8 mouse cellular contexts compared by ENCODE assay signal in genomic region chr5:24651768-24652752, GRCm38 (mm10). TPM values are rescaled to one million over a fixed set of nuclear protein-coding genes. Genes with fewer than 3 reads are reported as not detected.
DNase-seq lines count a peak whose midpoint lies in the region; ATAC-seq and TF ChIP-seq lines count a peak whose summit lies in the region.

No protein-coding gene starts in this region.

- in situ Hi-C loops in ES-E14 (cut with MboI; ENCODE audit: low sequenced_read_pairs in 2 of 2, unreplicated experiment in 2 of 2): no loop called here

- no peak overlapping the region for H3K27ac ChIP-seq in ES-E14 (ENCODE audit: insufficient read depth, low read depth, low read length, poor library complexity, severe bottlenecking)
- peak overlapping the region; percentile 21 for H3K27ac ChIP-seq in forebrain, embryonic 15.5 days (replicated peaks)
- H3K27ac ChIP-seq in lung, embryonic 15.5 days: no peak overlapping the region

- H3K9me3 ChIP-seq in ES-E14 (ENCODE audit: control insufficient read depth, insufficient read depth, low read depth, low read length): no peaks in the 10 kb centered on the region
- H3K9me3 ChIP-seq in forebrain, embryonic 15.5 days: no peaks in the 10 kb centered on the region
- no peaks in the 10 kb centered on the region for H3K9me3 ChIP-seq in lung, embryonic 15.5 days

- H3K4me2 ChIP-seq in forebrain, embryonic 15.5 days (replicated peaks): no peak overlapping the region
- no peak overlapping the region for H3K4me2 ChIP-seq in lung, embryonic 15.5 days

- peaks cover 8 to 14% of the 10 kb centered on the region in 2 experiments; a peak in 3 of 4 replicates for H3K4me1 ChIP-seq in ES-E14 (ENCODE audit: control insufficient read depth in 2 of 2, insufficient read depth in 2 of 2, low read length in 2 of 2, poor library complexity in 1 of 2)
- peaks cover 13% of the 10 kb centered on the region for H3K4me1 ChIP-seq in forebrain, embryonic 15.5 days
- H3K4me1 ChIP-seq in lung, embryonic 15.5 days: 0 out of 2 replicates have a peak, but pooled peaks cover 3% of the 10 kb centered on the region

- H3K36me3 ChIP-seq in ES-E14 (ENCODE audit: control insufficient read depth, insufficient read depth, low read length, poor library complexity, severe bottlenecking): no peaks in the 10 kb centered on the region
- H3K36me3 ChIP-seq in forebrain, embryonic 15.5 days: no peaks in the 10 kb centered on the region
- H3K36me3 ChIP-seq in lung, embryonic 15.5 days: no peaks in the 10 kb centered on the region

- H3K4me3 ChIP-seq in ES-E14 (ENCODE audit: insufficient read depth in 1 of 2, low read depth in 1 of 2, low read length in 2 of 2, poor library complexity in 1 of 2, severe bottlenecking in 1 of 2): no peak overlapping the region
- no peak overlapping the region for H3K4me3 ChIP-seq in forebrain, embryonic 15.5 days
- no peak overlapping the region for H3K4me3 ChIP-seq in lung, embryonic 15.5 days

- H3K9ac ChIP-seq in ES-E14 (ENCODE audit: insufficient read depth, low read depth, low read length, poor library complexity, severe bottlenecking): 0 out of 2 replicates have a peak overlapping the region, but pooled peaks have one; percentile 6
- H3K9ac ChIP-seq in forebrain, embryonic 15.5 days (replicated peaks): peak overlapping the region; percentile 25; the same call in 1 of the 2 replicates
- H3K9ac ChIP-seq in lung, embryonic 15.5 days: no peak overlapping the region

- DNase-seq in ES-E14 (ENCODE audit: low read depth, low spot score): peak; percentile 54
- DNase-seq in cerebellum, adult 11 months: peak; percentile 85
- peak; percentile 93 for DNase-seq in heart, postnatal 4 days
- DNase-seq in layer of hippocampus, adult 8-10 months (ENCODE audit: low spot score in 2 of 2): peak; percentile 44 to 92
- DNase-seq in ovary, postnatal 10 days (ENCODE audit: low spot score): peak; percentile 84
- peak; percentile 71 for DNase-seq in thymus, postnatal 14 days

- ATAC-seq in forebrain, embryonic 15.5 days (replicated peaks): peak; percentile 75
- peak; percentile 40; the same call in 1 of the 2 replicates for ATAC-seq in lung, embryonic 15.5 days (ENCODE audit: borderline replicate concordance, extremely low read depth, low FRiP score, low TSS enrichment)

- no peaks in the 10 kb centered on the region for H3K27me3 ChIP-seq in forebrain, embryonic 15.5 days
- no peaks in the 10 kb centered on the region for H3K27me3 ChIP-seq in lung, embryonic 15.5 days

- WGBS in forebrain, embryonic 15.5 days: 28% methylated on average over 24 of the region's 25 CpGs
- WGBS in lung, embryonic 15.5 days: 23% methylated on average over 25 of the region's 25 CpGs

TF ChIP-seq in ES-E14, 5 proteins besides CTCF, POLR2A, EP300 and RAD21:
- no peak for TF ChIP-seq MAFK (IDR thresholded peaks at IDR 0.05; ENCODE audit: insufficient read depth, low read depth, low read length)
- TF ChIP-seq HCFC1 (IDR thresholded peaks at IDR 0.05; ENCODE audit: borderline replicate concordance, insufficient read depth, low read length): no peak
TF ChIP-seq in ES-E14: peak in this region for 0.

RNA-seq across cellular contexts. Expression of gene Smarcd3, which starts 27.8 kb away (rescaled TPM):
- 4.9 and 8.5 TPM in 2 replicates for total RNA-seq in ES-E14 (2012; rRNA removed)
- 171 and 176 TPM in 2 replicates for polyA plus RNA-seq in forebrain, embryonic 15.5 days (2015; fragmentation: Nextera tagmentation; extraction: Ambion mirVana)
- total RNA-seq in heart, postnatal 4 days (2021): 10 to 100 TPM; 89.7 to 96.9 TPM
- total RNA-seq in layer of hippocampus, adult 8-10 months (2022): 10 to 100 TPM; 85.5 to 92.0 (median 89.1) TPM
- 28.5 and 29.7 TPM in 2 replicates for polyA plus RNA-seq in lung, embryonic 15.5 days (2015; fragmentation: Nextera tagmentation; extraction: Ambion mirVana)

RNA-seq across cellular contexts. Expression of gene Nub1, which starts 33.3 kb away (rescaled TPM):
- 39.9 and 47.7 TPM in 2 replicates for total RNA-seq in ES-E14 (2012; rRNA removed)
- polyA plus RNA-seq in forebrain, embryonic 15.5 days (2015; fragmentation: Nextera tagmentation; extraction: Ambion mirVana): 59.7 and 61.2 TPM in 2 replicates
- total RNA-seq in heart, postnatal 4 days (2021): 10 to 100 TPM; 24.5 to 24.6 TPM
- total RNA-seq in layer of hippocampus, adult 8-10 months (2022): 10 to 100 TPM; 68.8 to 75.2 (median 73.1) TPM
- 33.5 and 33.9 TPM in 2 replicates for polyA plus RNA-seq in lung, embryonic 15.5 days (2015; fragmentation: Nextera tagmentation; extraction: Ambion mirVana)
